Mouse (Mus musculus): ENCODE results near the gene Cck. TPM values are rescaled to one million over a fixed set of nuclear protein-coding genes. Genes with fewer than 3 reads are reported as not detected.

Cck gene
- 11.0 and 40.0 TPM in 2 replicates for polyA plus RNA-seq (2015; fragmentation: Nextera tagmentation; extraction: Ambion mirVana)

DNA sequence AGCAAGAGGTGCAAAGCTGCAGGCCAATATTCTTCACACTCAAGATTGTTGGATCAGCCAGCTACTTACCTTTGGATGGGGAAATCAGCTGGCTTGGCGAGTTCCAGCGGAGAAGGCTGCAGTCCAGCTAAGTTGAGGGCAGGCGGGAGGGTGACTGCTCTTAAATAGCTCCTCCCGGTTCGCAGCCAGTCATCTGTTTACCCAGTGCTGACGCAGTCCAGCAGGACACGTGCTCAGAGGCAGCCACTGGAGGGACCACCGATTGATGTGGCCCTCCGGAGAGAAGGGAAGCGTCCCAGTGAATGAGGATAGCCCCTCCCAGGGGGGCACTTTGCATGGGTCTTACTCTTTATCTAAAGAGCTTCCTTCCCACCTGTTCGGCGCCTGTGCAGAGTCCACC lies at the start of gene Cck:
Gene Cck (minus strand): TSS at position 166 of the 400 bp plus-strand sequence.
- no peak within 1 kb of the TSS for H3K27ac ChIP-seq
- 0 out of 2 replicates have a peak, but pooled peaks have one; percentile 57 for ATAC-seq
- H3K4me2 ChIP-seq = peak within 1 kb of the TSS; percentile 60
- peak within 1 kb of the TSS; percentile 34 for H3K4me3 ChIP-seq
- H3K9me3 ChIP-seq (replicated peaks) = no peaks in the 10 kb centered on the region
- 2% methylated on average over 12 of the region's 12 CpGs for WGBS
- H3K27me3 ChIP-seq = peaks cover 60% of the 10 kb centered on the region
- peak within 1 kb of the TSS; percentile 46 for H3K9ac ChIP-seq
- H3K4me1 ChIP-seq = peaks cover 21% of the 10 kb centered on the region
- H3K36me3 ChIP-seq (ENCODE audit: poor library complexity, severe bottlenecking) = no peaks in the 10 kb centered on the region

- Histone ChIP-seq H3K4me1 (no peaks in the 10 kb centered on the region), H3K4me3 (no peak overlapping the region), H3K36me3 (ENCODE audit: poor library complexity, severe bottlenecking) (no peaks in the 10 kb centered on the region), H3K27me3 (no peaks in the 10 kb centered on the region), H3K9me3 (replicated peaks) (0 out of 2 replicates have a peak, but pooled peaks cover 4% of the 10 kb centered on the region), H3K27ac (no peak overlapping the region), H3K4me2 (no peak overlapping the region), H3K9ac (no peak overlapping the region)
- ATAC-seq = no peak
These were observed 46.0 kb upstream of the Cck start for GRCm38 (mm10) chr9:121541530-121541929.

DNA sequence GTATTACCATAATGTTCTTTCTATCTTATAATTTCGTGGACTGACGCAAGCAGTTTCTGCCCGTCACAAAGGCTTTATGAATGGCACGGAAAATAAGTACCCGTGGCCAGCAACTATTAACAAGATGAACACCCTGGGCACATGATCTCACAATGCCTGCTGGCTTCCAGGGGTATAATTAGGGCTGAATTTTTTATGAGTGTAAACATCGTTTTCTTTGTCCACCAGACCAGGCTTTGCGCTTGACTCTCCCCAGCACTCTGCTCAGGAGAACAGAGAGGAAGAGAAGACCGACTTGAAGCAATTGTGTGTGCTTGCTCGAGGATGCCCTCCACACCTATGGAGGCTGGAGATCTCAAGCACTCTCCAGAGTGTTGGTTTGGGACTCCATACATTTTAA lies 37.1 kb upstream of the Cck start:
- H3K9ac ChIP-seq = no peak overlapping the region
- H3K27me3 ChIP-seq = no peaks in the 10 kb centered on the region
- WGBS = 43% methylated on average over 9 of the region's 9 CpGs
- peak; percentile 53; the same call in 1 of the 2 replicates for ATAC-seq
- H3K27ac ChIP-seq = no peak overlapping the region; the same call in 1 of the 2 replicates
- H3K4me1 ChIP-seq = peaks cover 7% of the 10 kb centered on the region; the same call in 1 of the 2 replicates
- H3K4me3 ChIP-seq = no peak overlapping the region
- H3K36me3 ChIP-seq (ENCODE audit: poor library complexity, severe bottlenecking) = no peaks in the 10 kb centered on the region
- no peak overlapping the region for H3K4me2 ChIP-seq
- 0 out of 2 replicates have a peak, but pooled peaks cover 16% of the 10 kb centered on the region for H3K9me3 ChIP-seq (replicated peaks)

DNA sequence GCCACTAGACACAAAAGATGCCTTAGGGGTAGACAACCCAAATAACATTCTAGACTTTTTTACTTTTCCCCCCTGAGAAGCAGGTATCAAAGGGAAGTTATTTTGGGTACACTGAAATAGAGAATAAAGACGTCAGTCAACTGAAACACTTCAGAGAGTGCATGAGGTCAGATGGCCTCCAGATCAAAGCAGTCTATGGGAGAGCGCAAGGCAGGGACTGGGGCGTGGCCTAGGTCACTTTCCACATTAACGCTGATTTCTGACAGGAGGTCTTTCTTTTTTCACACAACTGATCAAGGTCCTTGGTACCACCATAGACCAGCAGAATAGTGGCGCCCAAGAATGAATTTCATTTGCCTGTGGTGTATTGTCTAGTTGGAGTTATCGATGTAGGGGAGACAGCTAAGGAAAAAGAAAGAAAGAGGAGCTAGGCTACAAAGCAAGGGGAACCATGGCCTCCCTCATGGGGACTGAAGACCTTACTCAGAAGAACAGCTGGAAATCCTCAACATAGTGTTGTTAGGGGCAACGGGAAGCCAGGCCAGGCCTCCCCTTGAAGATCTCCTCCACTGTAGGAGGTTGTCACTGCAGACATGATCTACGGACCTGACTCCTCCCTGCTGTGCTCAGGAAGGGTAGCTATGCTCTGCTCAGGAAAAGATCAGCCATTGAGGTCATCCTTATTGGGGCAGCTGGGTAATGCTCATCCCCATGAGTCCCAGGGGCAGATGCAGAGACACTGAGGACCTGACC lies 33.3 kb upstream of the Cck start:
- no peak overlapping the region for H3K27ac ChIP-seq
- peaks cover 11% of the 10 kb centered on the region; the same call in 1 of the 2 replicates for H3K9me3 ChIP-seq (replicated peaks)

GRCm38 (mm10) chr9:121526171-121526570 lies 30.7 kb upstream of the Cck start:
- Histone ChIP-seq H3K9ac (no peak overlapping the region), H3K27me3 (no peaks in the 10 kb centered on the region), H3K4me1 (no peaks in the 10 kb centered on the region), H3K36me3 (ENCODE audit: poor library complexity, severe bottlenecking) (no peaks in the 10 kb centered on the region), H3K4me3 (no peak overlapping the region), H3K4me2 (no peak overlapping the region), H3K9me3 (replicated peaks) (peaks cover 11% of the 10 kb centered on the region; the same call in 1 of the 2 replicates), H3K27ac (0 out of 2 replicates have a peak overlapping the region, but pooled peaks have one; percentile 36)
- ATAC-seq = peak; percentile 57; the same call in 1 of the 2 replicates
- WGBS = 44% methylated on average over 6 of the region's 6 CpGs

More for the DNA sequence above, 33.3 kb upstream of the Cck start:
- Histone ChIP-seq H3K9ac (no peak overlapping the region), H3K4me3 (no peak overlapping the region), H3K36me3 (ENCODE audit: poor library complexity, severe bottlenecking) (no peaks in the 10 kb centered on the region), H3K27me3 (no peaks in the 10 kb centered on the region), H3K4me1 (peaks cover 7% of the 10 kb centered on the region; the same call in 1 of the 2 replicates), H3K4me2 (no peak overlapping the region)
- 80% methylated on average over 8 of the region's 8 CpGs for WGBS
- no peak for ATAC-seq

GRCm38 (mm10) chr9:121520047-121520446 lies 24.6 kb upstream of the Cck start:
- H3K9me3 ChIP-seq (replicated peaks) = no peaks in the 10 kb centered on the region
- H3K4me2 ChIP-seq = no peak overlapping the region
- WGBS = 83% methylated on average over 5 of the region's 5 CpGs
- H3K9ac ChIP-seq = no peak overlapping the region
- no peak overlapping the region for H3K4me3 ChIP-seq
- no peaks in the 10 kb centered on the region for H3K27me3 ChIP-seq
- H3K4me1 ChIP-seq = no peaks in the 10 kb centered on the region
- H3K27ac ChIP-seq = no peak overlapping the region
- no peaks in the 10 kb centered on the region for H3K36me3 ChIP-seq (ENCODE audit: poor library complexity, severe bottlenecking)
- ATAC-seq = no peak

DNA sequence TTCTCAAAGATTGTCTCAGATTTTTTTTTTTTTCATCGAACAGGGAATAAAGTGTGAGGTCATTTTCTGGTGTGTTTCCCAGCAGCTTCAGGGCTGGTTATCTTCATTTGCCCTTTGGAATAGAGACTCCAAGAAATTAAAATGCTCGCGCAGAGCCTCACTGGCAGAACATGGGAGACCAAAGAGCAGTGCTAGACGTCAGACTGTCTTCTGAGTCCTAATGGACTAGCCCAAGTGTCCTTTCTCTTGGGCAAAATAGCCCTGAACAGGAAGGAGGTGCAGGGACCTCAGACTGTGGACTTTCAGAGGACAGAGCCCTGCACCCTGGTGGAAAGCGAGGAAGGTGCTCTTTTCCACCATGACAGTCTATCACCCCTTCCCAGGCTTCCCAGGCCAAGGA lies 19.0 kb upstream of the Cck start:
- H3K27me3 ChIP-seq = no peaks in the 10 kb centered on the region
- H3K9me3 ChIP-seq (replicated peaks) = no peaks in the 10 kb centered on the region
- H3K4me1 ChIP-seq = no peaks in the 10 kb centered on the region
- no peak overlapping the region for H3K9ac ChIP-seq
- 85% methylated on average over 5 of the region's 5 CpGs for WGBS
- no peak for ATAC-seq
- H3K27ac ChIP-seq = no peak overlapping the region
- H3K4me3 ChIP-seq = no peak overlapping the region
- no peaks in the 10 kb centered on the region for H3K36me3 ChIP-seq (ENCODE audit: poor library complexity, severe bottlenecking)
- H3K4me2 ChIP-seq = no peak overlapping the region

DNA sequence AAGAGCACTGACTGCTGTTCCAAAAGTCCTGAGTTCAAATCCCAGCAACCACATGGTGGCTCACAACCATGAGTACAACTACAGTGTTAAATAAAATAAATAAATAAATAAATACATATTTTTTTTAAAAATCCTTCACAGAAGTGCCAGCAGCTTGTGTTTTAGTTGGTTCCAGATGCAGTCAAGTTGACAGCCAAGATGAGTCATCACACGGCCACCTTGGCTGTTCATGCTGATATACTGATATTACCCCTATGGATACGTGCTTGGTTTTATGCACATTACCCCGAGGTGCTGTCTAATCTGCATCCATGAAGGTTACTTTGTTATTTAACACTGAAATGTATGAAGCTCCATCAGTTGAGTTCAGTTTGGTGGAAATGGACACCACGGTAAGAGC lies 16.4 kb upstream of the Cck start:
- H3K27ac ChIP-seq = no peak overlapping the region
- no peaks in the 10 kb centered on the region for H3K36me3 ChIP-seq (ENCODE audit: poor library complexity, severe bottlenecking)
- no peak overlapping the region for H3K4me2 ChIP-seq
- H3K4me3 ChIP-seq = no peak overlapping the region
- no peak overlapping the region for H3K9ac ChIP-seq
- no peaks in the 10 kb centered on the region for H3K4me1 ChIP-seq
- 86% methylated on average over 4 of the region's 4 CpGs for WGBS
- H3K27me3 ChIP-seq = no peaks in the 10 kb centered on the region
- H3K9me3 ChIP-seq (replicated peaks) = no peaks in the 10 kb centered on the region
- ATAC-seq = no peak

- ATAC-seq = peak; percentile 51; the same call in 1 of the 2 replicates
- Histone ChIP-seq H3K36me3 (ENCODE audit: poor library complexity, severe bottlenecking) (no peaks in the 10 kb centered on the region), H3K27ac (no peak overlapping the region), H3K27me3 (no peaks in the 10 kb centered on the region), H3K4me3 (no peak overlapping the region), H3K9ac (no peak overlapping the region), H3K4me1 (0 out of 2 replicates have a peak, but pooled peaks cover 8% of the 10 kb centered on the region), H3K4me2 (no peak overlapping the region), H3K9me3 (replicated peaks) (no peaks in the 10 kb centered on the region)
- 60% methylated on average over 8 of the region's 8 CpGs for WGBS
These were observed 11.1 kb upstream of the Cck start for GRCm38 (mm10) chr9:121506478-121507180.

DNA sequence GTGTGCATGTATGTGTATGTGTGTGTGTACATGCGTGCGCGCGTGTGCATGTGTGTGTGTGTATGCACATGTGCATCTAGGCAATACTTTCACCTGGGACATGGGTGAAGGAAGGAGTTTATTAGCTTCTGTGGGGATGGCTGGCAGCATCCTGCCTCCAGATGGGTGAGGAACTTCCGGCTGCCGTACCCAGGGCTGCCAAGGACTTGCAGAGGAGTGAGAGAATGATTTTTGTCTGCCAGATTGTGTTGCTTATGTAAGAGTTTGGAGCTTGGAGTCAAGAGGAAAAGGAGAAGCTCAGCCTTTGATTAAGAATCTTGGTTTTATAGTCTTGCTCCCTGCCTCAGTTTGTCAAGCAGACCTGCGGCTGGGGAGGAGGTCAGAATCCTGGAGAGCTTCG lies 9.9 kb upstream of the Cck start:
- Histone ChIP-seq H3K4me1 (0 out of 2 replicates have a peak, but pooled peaks cover 8% of the 10 kb centered on the region), H3K4me3 (no peak overlapping the region), H3K27me3 (no peaks in the 10 kb centered on the region), H3K27ac (no peak overlapping the region), H3K36me3 (ENCODE audit: poor library complexity, severe bottlenecking) (no peaks in the 10 kb centered on the region), H3K9me3 (replicated peaks) (no peaks in the 10 kb centered on the region), H3K9ac (no peak overlapping the region), H3K4me2 (no peak overlapping the region)
- 91% methylated on average over 8 of the region's 8 CpGs for WGBS
- ATAC-seq = no peak

DNA sequence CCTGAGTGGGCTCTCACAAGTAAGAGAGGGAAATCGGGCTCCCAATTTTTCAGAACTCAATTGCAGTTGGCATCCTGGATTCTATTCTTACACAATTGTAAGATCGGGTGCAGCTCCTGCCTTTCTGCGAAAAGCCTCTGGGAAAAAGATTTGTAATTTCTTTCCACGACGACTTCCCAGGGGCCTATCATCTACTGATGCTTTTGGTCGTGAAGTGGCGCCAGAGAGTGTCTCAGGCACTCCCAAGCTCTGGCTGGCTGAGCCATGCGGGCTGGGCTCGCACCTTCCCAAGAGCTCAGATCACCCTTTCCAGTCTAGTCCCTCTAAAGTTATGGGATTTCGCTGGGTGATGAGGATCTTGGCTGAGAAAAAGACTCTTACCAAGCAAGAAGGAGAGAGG lies 608 bp upstream of the Cck start:
- Histone ChIP-seq H3K9ac (no peak overlapping the region; the same call in 1 of the 2 replicates), H3K4me2 (no peak overlapping the region), H3K4me3 (no peak overlapping the region), H3K36me3 (ENCODE audit: poor library complexity, severe bottlenecking) (no peaks in the 10 kb centered on the region), H3K27me3 (peaks cover 60% of the 10 kb centered on the region), H3K4me1 (peaks cover 21% of the 10 kb centered on the region), H3K27ac (no peak overlapping the region), H3K9me3 (replicated peaks) (no peaks in the 10 kb centered on the region)
- no peak for ATAC-seq
- 23% methylated on average over 10 of the region's 10 CpGs for WGBS
